Mouse (Mus musculus): ENCODE results near the gene Zfp865.
A peak's percentile ranks its signal among the peaks of the same experiment; 100 is the strongest.
"Not testable (repeated sequence)": the region's sequence is repeated elsewhere in the genome, so short reads cannot be mapped to it uniquely, and the experiment has no call there.

The Zfp865 gene

GRCm38 (mm10) chr7:5020000-5020681 lies at the start of gene Zfp865, which contains the start of gene Ccdc106:
TSS of gene Zfp865 (plus strand) at chr7:5020376.
TSS of gene Ccdc106 (plus strand) at chr7:5020553.
- peak; percentile 99 for DNase-seq (ENCODE audit: low spot score in 2 of 2)

- no peak for DNase-seq (ENCODE audit: low spot score in 2 of 2)
These were observed 49.1 kb upstream of the Zfp865 start, which contains the start of gene Sbk3 for GRCm38 (mm10) chr7:4971068-4971467. TSS of gene Sbk3 (minus strand) at chr7:4971168.

GRCm38 (mm10) chr7:4971710-4972109 lies 48.5 kb upstream of the Zfp865 start:
- no peak for DNase-seq (ENCODE audit: low spot score in 2 of 2)

GRCm38 (mm10) chr7:4972321-4973047 lies 47.7 kb upstream of the Zfp865 start:
- DNase-seq (ENCODE audit: low spot score in 2 of 2), result no peak

- no peak for DNase-seq (ENCODE audit: low spot score in 2 of 2)
These were observed 44.7 kb upstream of the Zfp865 start for GRCm38 (mm10) chr7:4975455-4975854.

- no peak for DNase-seq (ENCODE audit: low spot score in 2 of 2)
These were observed 43.3 kb upstream of the Zfp865 start for GRCm38 (mm10) chr7:4976832-4977231.

GRCm38 (mm10) chr7:4988250-4988649 lies 31.9 kb upstream of the Zfp865 start:
- DNase-seq (ENCODE audit: low spot score in 2 of 2), result no peak

GRCm38 (mm10) chr7:4993347-4993998 lies 26.7 kb upstream of the Zfp865 start:
- no peak for DNase-seq (ENCODE audit: low spot score in 2 of 2)

- DNase-seq (ENCODE audit: low spot score in 2 of 2), result no peak
These were observed 26.0 kb upstream of the Zfp865 start for GRCm38 (mm10) chr7:4993999-4994788.

- DNase-seq (ENCODE audit: low spot score in 2 of 2), result no peak
These were observed 24.7 kb upstream of the Zfp865 start for GRCm38 (mm10) chr7:4995268-4996002.

GRCm38 (mm10) chr7:4996003-4996895 lies 23.9 kb upstream of the Zfp865 start, which contains the start of gene Zfp579:
TSS of gene Zfp579 (minus strand) at chr7:4996158.
- DNase-seq (ENCODE audit: low spot score in 2 of 2), result peak; percentile 90 to 94

- no peak for DNase-seq (ENCODE audit: low spot score in 2 of 2)
These were observed 23.2 kb upstream of the Zfp865 start for GRCm38 (mm10) chr7:4996934-4997333.

- no peak for DNase-seq (ENCODE audit: low spot score in 2 of 2)
These were observed 20.3 kb upstream of the Zfp865 start for GRCm38 (mm10) chr7:4999876-5000275.

- DNase-seq (ENCODE audit: low spot score in 2 of 2), result not testable (repeated sequence)
These were observed 17.3 kb upstream of the Zfp865 start for GRCm38 (mm10) chr7:5002876-5003275.

- no peak for DNase-seq (ENCODE audit: low spot score in 2 of 2)
These were observed 11.9 kb upstream of the Zfp865 start for GRCm38 (mm10) chr7:5008229-5008628.

- DNase-seq (ENCODE audit: low spot score in 2 of 2), result no peak
These were observed 7.3 kb upstream of the Zfp865 start for GRCm38 (mm10) chr7:5012681-5013513.

- DNase-seq (ENCODE audit: low spot score in 2 of 2), result peak; percentile 95 to 98
These were observed 5.7 kb upstream of the Zfp865 start, which contains the start of the genes Zfp524 and Fiz1 for GRCm38 (mm10) chr7:5014251-5015117. TSS of gene Zfp524 (plus strand) at chr7:5014415. TSS of gene Fiz1 (minus strand) at chr7:5014697.

Measured in frontal cortex, postnatal 36 days (tissue).